Mouse (Mus musculus) E14TG2a.4 (cell line): ENCODE results near the gene Tmem18.

Experiments used
- CTCF ChIP-seq: conservative IDR thresholded peaks from 2 replicates; pipeline ENCODE4 v1.5.1; 2014; ENCODE audit warnings: low read length
- NANOG ChIP-seq: IDR thresholded peaks from 2 replicates; pipeline ENCODE4 v1.6.1; 2014; ENCODE audit warnings: borderline replicate concordance, low read length, mixed read lengths
- POU5F1 ChIP-seq: IDR thresholded peaks from 2 replicates; pipeline ENCODE4 v1.6.1; 2014; ENCODE audit warnings: low read length, borderline replicate concordance

DNA sequence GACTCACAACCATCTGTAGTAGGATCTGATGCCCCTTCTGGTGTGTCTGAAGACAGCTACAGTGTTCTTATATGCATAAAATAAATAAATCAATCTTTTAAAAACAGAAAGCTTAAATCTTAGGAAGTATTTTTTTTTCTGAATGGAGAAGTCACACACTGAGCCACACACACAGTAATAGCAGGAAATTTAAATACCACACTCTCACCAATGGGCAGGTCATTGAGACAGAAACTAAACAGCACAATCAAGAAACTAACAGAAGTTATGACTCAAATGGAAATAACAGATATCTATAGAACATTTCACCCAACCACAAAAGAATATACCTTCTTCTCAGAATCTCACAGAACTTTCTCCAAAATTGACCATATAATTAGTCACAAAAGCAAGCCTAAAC lies 26.9 kb upstream of the Tmem18 start:
- TF ChIP-seq CTCF: no peak
- no peak for TF ChIP-seq POU5F1
- no peak for TF ChIP-seq NANOG
